Mouse (Mus musculus): ENCODE measurements at regions not wholly inside any gene's neighbourhood (a gene's known extent, or its start where the extent isn't known, plus 50 kb on each side); places are given as distances from the start of the nearest gene placed in this dataset.

- Histone ChIP-seq H3K27ac (no peak overlapping the region), H3K4me3 (ENCODE audit: low read length) (no peak overlapping the region), H3K4me2 (ENCODE audit: low read depth, low read length) (no peak overlapping the region), H3K27me3 (ENCODE audit: insufficient read depth, low read length) (no peaks in the 10 kb centered on the region), H3K9ac (replicated peaks; ENCODE audit: low read length) (no peak overlapping the region), H3K36me3 (ENCODE audit: insufficient read depth, low read length) (no peaks in the 10 kb centered on the region), H3K9me3 (ENCODE audit: low read length) (no peaks in the 10 kb centered on the region), H3K4me1 (ENCODE audit: insufficient read depth, low read length) (no peaks in the 10 kb centered on the region)
- no peak for ATAC-seq
- 91% methylated on average over 2 of the region's 2 CpGs for WGBS
- DNase-seq (ENCODE audit: low spot score): no peak
- no peak for TF ChIP-seq CTCF (IDR thresholded peaks at IDR 0.05; ENCODE audit: low read depth)
Observed at GRCm38 (mm10) chr17:93460409-93460808, 261.6 kb downstream of the Adcyap1 start.

GRCm38 (mm10) chr17:93463621-93464211, 264.9 kb downstream of the Adcyap1 start:
- no peak overlapping the region for H3K4me3 ChIP-seq (ENCODE audit: low read length)
- no peak for TF ChIP-seq CTCF (IDR thresholded peaks at IDR 0.05; ENCODE audit: low read depth)
- H3K4me2 ChIP-seq (ENCODE audit: low read depth, low read length): no peak overlapping the region
- no peaks in the 10 kb centered on the region for H3K27me3 ChIP-seq (ENCODE audit: insufficient read depth, low read length)
- no peaks in the 10 kb centered on the region for H3K36me3 ChIP-seq (ENCODE audit: insufficient read depth, low read length)
- H3K9ac ChIP-seq (replicated peaks; ENCODE audit: low read length): no peak overlapping the region
- no peak overlapping the region for H3K27ac ChIP-seq
- no peaks in the 10 kb centered on the region for H3K4me1 ChIP-seq (ENCODE audit: insufficient read depth, low read length)
- H3K9me3 ChIP-seq (ENCODE audit: low read length): no peaks in the 10 kb centered on the region
- ATAC-seq (no peak), DNase-seq (ENCODE audit: low spot score) (no peak)
- 77% methylated on average over 3 of the region's 3 CpGs for WGBS

GRCm38 (mm10) chr17:93482378-93482777, 283.6 kb downstream of the Adcyap1 start:
- TF ChIP-seq CTCF (IDR thresholded peaks at IDR 0.05; ENCODE audit: low read depth): no peak
- H3K4me2 ChIP-seq (ENCODE audit: low read depth, low read length): no peak overlapping the region
- H3K36me3 ChIP-seq (ENCODE audit: insufficient read depth, low read length): no peaks in the 10 kb centered on the region
- H3K4me3 ChIP-seq (ENCODE audit: low read length): no peak overlapping the region
- H3K9me3 ChIP-seq (ENCODE audit: low read length): no peaks in the 10 kb centered on the region
- no peak overlapping the region for H3K9ac ChIP-seq (replicated peaks; ENCODE audit: low read length)
- no peaks in the 10 kb centered on the region for H3K4me1 ChIP-seq (ENCODE audit: insufficient read depth, low read length)
- H3K27me3 ChIP-seq (ENCODE audit: insufficient read depth, low read length): no peaks in the 10 kb centered on the region
- DNase-seq (ENCODE audit: low spot score) (no peak), ATAC-seq (no peak)
- H3K27ac ChIP-seq: no peak overlapping the region

- H3K4me3 ChIP-seq (ENCODE audit: low read length): no peak overlapping the region
- DNase-seq (ENCODE audit: low spot score) (no peak), ATAC-seq (no peak)
- H3K36me3 ChIP-seq (ENCODE audit: insufficient read depth, low read length): no peaks in the 10 kb centered on the region
- WGBS: 61% methylated on average over 1 of the region's 1 CpGs
- no peak for TF ChIP-seq CTCF (IDR thresholded peaks at IDR 0.05; ENCODE audit: low read depth)
- no peaks in the 10 kb centered on the region for H3K9me3 ChIP-seq (ENCODE audit: low read length)
- no peak overlapping the region for H3K27ac ChIP-seq
- H3K4me1 ChIP-seq (ENCODE audit: insufficient read depth, low read length): no peaks in the 10 kb centered on the region
- no peaks in the 10 kb centered on the region for H3K27me3 ChIP-seq (ENCODE audit: insufficient read depth, low read length)
- no peak overlapping the region for H3K4me2 ChIP-seq (ENCODE audit: low read depth, low read length)
- no peak overlapping the region for H3K9ac ChIP-seq (replicated peaks; ENCODE audit: low read length)
Observed at GRCm38 (mm10) chr17:93484540-93484939, 285.7 kb downstream of the Adcyap1 start.

GRCm38 (mm10) chr17:93486442-93486841, 287.6 kb downstream of the Adcyap1 start:
- DNase-seq (ENCODE audit: low spot score) (no peak), ATAC-seq (no peak)
- H3K4me2 ChIP-seq (ENCODE audit: low read depth, low read length): no peak overlapping the region
- H3K27me3 ChIP-seq (ENCODE audit: insufficient read depth, low read length): no peaks in the 10 kb centered on the region
- no peaks in the 10 kb centered on the region for H3K9me3 ChIP-seq (ENCODE audit: low read length)
- no peak overlapping the region for H3K9ac ChIP-seq (replicated peaks; ENCODE audit: low read length)
- TF ChIP-seq CTCF (IDR thresholded peaks at IDR 0.05; ENCODE audit: low read depth): no peak
- H3K4me3 ChIP-seq (ENCODE audit: low read length): no peak overlapping the region
- no peak overlapping the region for H3K27ac ChIP-seq
- no peaks in the 10 kb centered on the region for H3K36me3 ChIP-seq (ENCODE audit: insufficient read depth, low read length)
- H3K4me1 ChIP-seq (ENCODE audit: insufficient read depth, low read length): no peaks in the 10 kb centered on the region

- Histone ChIP-seq H3K36me3 (ENCODE audit: insufficient read depth, low read length) (no peaks in the 10 kb centered on the region), H3K4me3 (ENCODE audit: low read length) (no peak overlapping the region), H3K27ac (no peak overlapping the region), H3K9ac (replicated peaks; ENCODE audit: low read length) (no peak overlapping the region), H3K4me2 (ENCODE audit: low read depth, low read length) (no peak overlapping the region), H3K9me3 (ENCODE audit: low read length) (no peaks in the 10 kb centered on the region), H3K27me3 (ENCODE audit: insufficient read depth, low read length) (no peaks in the 10 kb centered on the region), H3K4me1 (ENCODE audit: insufficient read depth, low read length) (no peaks in the 10 kb centered on the region)
- DNase-seq (ENCODE audit: low spot score) (no peak), ATAC-seq (no peak)
- 70% methylated on average over 4 of the region's 4 CpGs for WGBS
- TF ChIP-seq CTCF (IDR thresholded peaks at IDR 0.05; ENCODE audit: low read depth): no peak
Observed at GRCm38 (mm10) chr17:93489988-93490732, 291.3 kb downstream of the Adcyap1 start.

- no peak for DNase-seq (ENCODE audit: low spot score)
- WGBS: 89% methylated on average over 4 of the region's 4 CpGs
- no peak for ATAC-seq
- no peak overlapping the region for H3K9ac ChIP-seq (replicated peaks; ENCODE audit: low read length)
- H3K4me2 ChIP-seq (ENCODE audit: low read depth, low read length): no peak overlapping the region
- H3K27me3 ChIP-seq (ENCODE audit: insufficient read depth, low read length): no peaks in the 10 kb centered on the region
- H3K4me1 ChIP-seq (ENCODE audit: insufficient read depth, low read length): no peaks in the 10 kb centered on the region
- no peak for TF ChIP-seq CTCF (IDR thresholded peaks at IDR 0.05; ENCODE audit: low read depth)
- H3K27ac ChIP-seq: no peak overlapping the region
- no peaks in the 10 kb centered on the region for H3K9me3 ChIP-seq (ENCODE audit: low read length)
- H3K36me3 ChIP-seq (ENCODE audit: insufficient read depth, low read length): no peaks in the 10 kb centered on the region
- H3K4me3 ChIP-seq (ENCODE audit: low read length): no peak overlapping the region
Observed at GRCm38 (mm10) chr17:93508882-93509594, 310.2 kb downstream of the Adcyap1 start.

Data from hindbrain, postnatal 0 days (tissue).